Mouse (Mus musculus): ENCODE data around the gene Nr6a1.

DNA sequence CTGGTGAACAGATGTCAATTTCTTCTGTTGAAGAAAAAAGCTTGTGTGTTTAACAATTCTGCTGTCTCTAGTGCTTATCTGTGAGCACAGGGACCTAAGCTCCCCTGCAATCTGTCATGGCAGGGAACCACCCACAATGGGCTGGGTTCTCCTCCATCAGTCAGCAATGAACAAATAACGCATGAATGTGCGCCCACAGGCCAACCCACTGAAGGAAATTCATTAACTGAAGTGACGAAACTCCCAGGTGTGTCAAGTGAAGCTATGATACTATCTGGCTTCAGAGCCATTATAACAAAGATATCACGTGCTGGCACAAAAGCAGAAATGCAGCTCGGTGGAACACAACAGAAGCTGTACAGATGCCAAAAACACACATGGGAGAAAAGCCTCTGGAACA lies 42.6 kb upstream of the Nr6a1 start:
- no peak for TF ChIP-seq TAL1 (conservative IDR thresholded peaks at IDR 0.05; ENCODE audit: low read depth, low read length)
- no peak for TF ChIP-seq CTCF (IDR thresholded peaks at IDR 0.05; ENCODE audit: low read depth, low read length)
- no peak for TF ChIP-seq GATA1 (IDR thresholded peaks at IDR 0.05; ENCODE audit: borderline replicate concordance, low read length)
- no peak for TF ChIP-seq POLR2AphosphoS5 (IDR thresholded peaks at IDR 0.05; ENCODE audit: insufficient replicate concordance, low read depth, low read length)
- TF ChIP-seq GATA2 (IDR thresholded peaks at IDR 0.05; ENCODE audit: borderline replicate concordance, low read depth, low read length) = no peak
